Mouse (Mus musculus): ENCODE measurements around the gene Zyx.

Zyx gene

GRCm38 (mm10) chr6:42349426-42350020 is at the start of gene Zyx:
TSS of gene Zyx (plus strand) at chr6:42349630.
- DNase-seq: peak; percentile 96

GRCm38 (mm10) chr6:42309816-42310378 is 39.5 kb upstream of the Zyx start:
- peak; percentile 28 for DNase-seq

- DNase-seq: no peak
These were observed 38.9 kb upstream of the Zyx start for GRCm38 (mm10) chr6:42310427-42311053.

- no peak for DNase-seq
These were observed 31.1 kb upstream of the Zyx start for GRCm38 (mm10) chr6:42318293-42318692.

GRCm38 (mm10) chr6:42323371-42324066 is 25.9 kb upstream of the Zyx start:
- no peak for DNase-seq

- peak; percentile 34 for DNase-seq
These were observed 25.4 kb upstream of the Zyx start for GRCm38 (mm10) chr6:42324067-42324481.

GRCm38 (mm10) chr6:42324482-42325267 is 24.8 kb upstream of the Zyx start, which contains the start of gene Fam131b:
TSS of gene Fam131b (minus strand) at chr6:42324643.
- DNase-seq: peak; percentile 44

- DNase-seq: peak; percentile 81
These were observed 24.2 kb upstream of the Zyx start for GRCm38 (mm10) chr6:42325268-42325609.

GRCm38 (mm10) chr6:42326509-42326908 is 22.9 kb upstream of the Zyx start:
- DNase-seq: no peak

- no peak for DNase-seq
These were observed 20.7 kb upstream of the Zyx start for GRCm38 (mm10) chr6:42328757-42329156.

GRCm38 (mm10) chr6:42330216-42330615 is 19.2 kb upstream of the Zyx start:
- no peak for DNase-seq

- no peak for DNase-seq
These were observed 18.5 kb upstream of the Zyx start for GRCm38 (mm10) chr6:42330946-42331345.

GRCm38 (mm10) chr6:42339189-42339588 is 10.2 kb upstream of the Zyx start:
- DNase-seq: no peak

GRCm38 (mm10) chr6:42339981-42340380 is 9.4 kb upstream of the Zyx start:
- DNase-seq: no peak

GRCm38 (mm10) chr6:42342171-42342570 is 7.3 kb upstream of the Zyx start:
- DNase-seq: no peak

- DNase-seq: no peak
These were observed 5.9 kb upstream of the Zyx start for GRCm38 (mm10) chr6:42343361-42344120.

- no peak for DNase-seq
These were observed 5.2 kb upstream of the Zyx start for GRCm38 (mm10) chr6:42344255-42344654.

- DNase-seq: no peak
These were observed 987 bp upstream of the Zyx start for GRCm38 (mm10) chr6:42348281-42349005.

GRCm38 (mm10) chr6:42349006-42349425 is 414 bp upstream of the Zyx start:
- peak; percentile 85 for DNase-seq

- peak; percentile 93 for DNase-seq
These were observed 864 bp downstream of the Zyx start for GRCm38 (mm10) chr6:42350021-42350967.
